Mouse (Mus musculus): ENCODE data around the gene Thop1. TPM values are rescaled to one million over a fixed set of nuclear protein-coding genes. Genes with fewer than 3 reads are reported as not detected.
"Not testable (repeated sequence)": the region's sequence is repeated elsewhere in the genome, so short reads cannot be mapped to it uniquely, and the experiment has no call there.

Gene Thop1
- total and polyA plus RNA-seq, 3 experiments: 75.7 to 126 (median 113) TPM

- TF ChIP-seq ZKSCAN1 (IDR thresholded peaks at IDR 0.05; ENCODE audit: low read depth, low read length) (no peak), E2F4 (IDR thresholded peaks at IDR 0.05; ENCODE audit: borderline replicate concordance, low read depth, low read length) (no peak), SIN3A (IDR thresholded peaks at IDR 0.05; ENCODE audit: low read length) (peak; percentile 96), HCFC1 (IDR thresholded peaks at IDR 0.05; ENCODE audit: low read depth, low read length) (peak; percentile 92)
These were observed 10.0 kb upstream of the Thop1 start, which contains the start of gene Sgta (continued) for GRCm38 (mm10) chr10:81059603-81060543.

- H3K4me1 ChIP-seq (ENCODE audit: control insufficient read depth in 1 of 2, insufficient read depth in 2 of 2, low read length in 2 of 2): peaks cover 3 to 8% of the 10 kb centered on the region in 2 experiments; a peak in 2 of 4 replicates
- H3K27me3 ChIP-seq (ENCODE audit: control insufficient read depth in 1 of 2, insufficient read depth in 2 of 2, low read length in 2 of 2): peaks cover 0 to 2% of the 10 kb centered on the region in 2 experiments; a peak in 2 of 4 replicates
- no peak for DNase-seq (ENCODE audit: low read depth, low spot score)
- peaks cover 0 to 2% of the 10 kb centered on the region in 2 experiments; a peak in 1 of 4 replicates for H3K36me3 ChIP-seq (ENCODE audit: control insufficient read depth in 1 of 2, insufficient read depth in 2 of 2, low read length in 2 of 2)
- H3K27ac ChIP-seq (ENCODE audit: control insufficient read depth, low read depth, low read length): no peak overlapping the region
- no peaks in the 10 kb centered on the region for H3K9me3 ChIP-seq (replicated peaks; ENCODE audit: insufficient read depth, low read length)
- no peak overlapping the region for H3K4me3 ChIP-seq (ENCODE audit: control insufficient read depth in 1 of 2, insufficient read depth in 1 of 2, low read depth in 2 of 2, low read length in 2 of 2)
- no peak overlapping the region for H3K9ac ChIP-seq (ENCODE audit: control insufficient read depth, low read depth, low read length, poor library complexity, severe bottlenecking)
- TF ChIP-seq MXI1 (IDR thresholded peaks at IDR 0.05; ENCODE audit: low read depth, low read length): no peak
- TF ChIP-seq SIN3A (IDR thresholded peaks at IDR 0.05; ENCODE audit: low read length): no peak
- TF ChIP-seq USF1 (IDR thresholded peaks at IDR 0.05; ENCODE audit: low read depth, low read length): no peak
- no peak for TF ChIP-seq UBTF (IDR thresholded peaks at IDR 0.05; ENCODE audit: borderline replicate concordance, insufficient read depth, low read depth, low read length)
- TF ChIP-seq GABPA (IDR thresholded peaks at IDR 0.05; ENCODE audit: low read depth, low read length): no peak
- TF ChIP-seq E2F4 (IDR thresholded peaks at IDR 0.05; ENCODE audit: borderline replicate concordance, low read depth, low read length): no peak
- no peak for TF ChIP-seq EP300 (IDR thresholded peaks at IDR 0.05; ENCODE audit: low read depth in 1 of 2, low read length in 2 of 2)
- no peak for TF ChIP-seq MYB (IDR thresholded peaks at IDR 0.05; ENCODE audit: low read depth, low read length)
- no peak for TF ChIP-seq CHD2 (IDR thresholded peaks at IDR 0.05; ENCODE audit: low read length)
- no peak for TF ChIP-seq NELFE (IDR thresholded peaks at IDR 0.05; ENCODE audit: low read depth, low read length)
- H3K79me2 ChIP-seq (ENCODE audit: control insufficient read depth, insufficient read depth, low read length, poor library complexity): peaks cover 20% of the 10 kb centered on the region
These were observed 7.1 kb upstream of the Thop1 start for GRCm38 (mm10) chr10:81062710-81063109.

GRCm38 (mm10) chr10:81064519-81064918, 5.3 kb upstream of the Thop1 start:
- not testable (repeated sequence) for H3K9ac ChIP-seq (ENCODE audit: control insufficient read depth, low read depth, low read length, poor library complexity, severe bottlenecking)

More at GRCm38 (mm10) chr10:81064519-81064918, 5.3 kb upstream of the Thop1 start:
- peak; percentile 78 for TF ChIP-seq TBP (IDR thresholded peaks at IDR 0.05; ENCODE audit: low read depth, low read length)
- not testable (repeated sequence) for H3K79me2 ChIP-seq (ENCODE audit: control insufficient read depth, insufficient read depth, low read length, poor library complexity); H3K27ac ChIP-seq (ENCODE audit: control insufficient read depth, low read depth, low read length); DNase-seq (ENCODE audit: low read depth, low spot score); H3K36me3 ChIP-seq (ENCODE audit: control insufficient read depth in 1 of 2, insufficient read depth in 2 of 2, low read length in 2 of 2); H3K27me3 ChIP-seq (ENCODE audit: control insufficient read depth in 1 of 2, insufficient read depth in 2 of 2, low read length in 2 of 2); H3K9me3 ChIP-seq (replicated peaks; ENCODE audit: insufficient read depth, low read length); H3K4me3 ChIP-seq (ENCODE audit: control insufficient read depth in 1 of 2, insufficient read depth in 1 of 2, low read depth in 2 of 2, low read length in 2 of 2); H3K4me1 ChIP-seq (ENCODE audit: control insufficient read depth in 1 of 2, insufficient read depth in 2 of 2, low read length in 2 of 2)
